Comparison of ENCODE assay signal across 25 mouse cellular contexts in genomic region chrX:95523883-95524282, GRCm38 (mm10). TPM values are rescaled to one million over a fixed set of nuclear protein-coding genes. Genes with fewer than 3 reads are reported as not detected.
"Had no signal": no experiment of that assay in that cellular context is flagged by ENCODE, and none has a peak within 500 bp of the region (broad histone marks: within the 10 kb centered on the region; RNA-seq: fewer than 3 reads in every experiment).

No protein-coding gene starts in this region.

- DNase-seq: gastrocnemius, postnatal 14 days; gastrocnemius, postnatal 36 days; heart, adult 11 months; heart, adult 2 months; heart, postnatal 14 days; heart, postnatal 36 days; kidney, adult 11 months; kidney, adult 2 months; kidney, adult 9 months; kidney, postnatal 10 days; kidney, postnatal 25 days; kidney, postnatal 4 days; left cerebral cortex, postnatal 4 days had no signal

- ATAC-seq: hindbrain, postnatal 0 days; intestine, embryonic 16.5 days; liver, embryonic 12.5 days had no signal

RNA-seq across cellular contexts. Expression of gene Asb12, which starts 33.9 kb away (rescaled TPM):
- total RNA-seq: hematopoietic stem cell, adult 5-6 weeks; layer of hippocampus, adult 2 months; layer of hippocampus, postnatal 10 days; layer of hippocampus, postnatal 25 days; left cerebral cortex, adult 2 months; left cerebral cortex, postnatal 14 days; liver, adult 2 months had no signal

RNA-seq across cellular contexts. Expression of gene Pfn5, which starts 34.0 kb away (rescaled TPM):
- total RNA-seq: gastrocnemius, adult 18-20 months; gastrocnemius, adult 8-10 months; gastrocnemius, postnatal 14 days; gastrocnemius, postnatal 36 days; heart, adult 2 months; heart, postnatal 14 days; heart, postnatal 36 days; hematopoietic stem cell, adult 5-6 weeks; hindbrain, postnatal 0 days; layer of hippocampus, adult 2 months; layer of hippocampus, postnatal 10 days; layer of hippocampus, postnatal 25 days; left cerebral cortex, adult 2 months; left cerebral cortex, postnatal 14 days; left cerebral cortex, postnatal 4 days; liver, adult 2 months had no signal
